In the genomic region with DNA sequence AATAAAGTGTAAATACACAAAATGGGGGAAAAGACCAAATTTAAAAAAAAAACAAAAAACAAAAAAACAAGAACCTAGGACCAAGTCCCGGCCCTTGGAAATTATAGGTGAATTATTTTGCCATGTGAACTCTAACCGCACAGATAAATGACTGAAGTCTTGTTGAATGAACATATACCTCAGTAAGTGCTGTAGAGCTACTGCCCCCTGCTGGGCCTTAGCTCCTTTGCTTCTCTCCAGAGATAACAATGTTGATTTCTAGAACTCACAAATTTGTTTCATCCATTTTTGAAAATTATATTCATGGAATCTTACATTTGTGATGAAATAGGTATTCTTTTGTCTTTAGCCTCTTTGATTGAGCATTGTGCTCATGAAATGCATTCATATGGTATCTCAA, we compare ENCODE assay signal across 8 mouse cellular contexts. TPM values are rescaled to one million over a fixed set of nuclear protein-coding genes. Genes with fewer than 3 reads are reported as not detected.
A peak's percentile ranks its signal among the peaks of the same experiment; 100 is the strongest.
DNase-seq lines count a peak whose midpoint lies in the region; ATAC-seq and TF ChIP-seq lines count a peak whose summit lies in the region.

No protein-coding gene starts in this region.

- H3K27me3 ChIP-seq in midbrain, postnatal 0 days (ENCODE audit: insufficient read depth, low read length), result no peaks in the 10 kb centered on the region
- no peaks in the 10 kb centered on the region for H3K27me3 ChIP-seq in midbrain, embryonic 16.5 days (ENCODE audit: control insufficient read depth, insufficient read depth, low read depth, low read length)
- H3K27me3 ChIP-seq in heart, embryonic 10.5 days (ENCODE audit: insufficient read depth, poor library complexity, severe bottlenecking), result no peaks in the 10 kb centered on the region

- no peak overlapping the region for H3K27ac ChIP-seq in midbrain, postnatal 0 days (ENCODE audit: low read depth, low read length)
- no peak overlapping the region for H3K27ac ChIP-seq in midbrain, embryonic 16.5 days (ENCODE audit: low read length)
- no peak overlapping the region for H3K27ac ChIP-seq in heart, embryonic 10.5 days

- H3K36me3 ChIP-seq in midbrain, postnatal 0 days (ENCODE audit: insufficient read depth, low read length), result no peaks in the 10 kb centered on the region
- no peaks in the 10 kb centered on the region for H3K36me3 ChIP-seq in midbrain, embryonic 16.5 days (ENCODE audit: control insufficient read depth, insufficient read depth, low read length)
- H3K36me3 ChIP-seq in heart, embryonic 10.5 days, result no peaks in the 10 kb centered on the region

- no peak overlapping the region for H3K9ac ChIP-seq in midbrain, postnatal 0 days (replicated peaks; ENCODE audit: low read length, poor library complexity, severe bottlenecking)
- no peak overlapping the region for H3K9ac ChIP-seq in midbrain, embryonic 16.5 days (ENCODE audit: low read depth, low read length)

- 85% methylated on average over 2 of the region's 2 CpGs for WGBS in midbrain, postnatal 0 days
- WGBS in midbrain, embryonic 16.5 days, result 85% methylated on average over 2 of the region's 2 CpGs
- WGBS in heart, embryonic 10.5 days, result 89% methylated on average over 2 of the region's 2 CpGs

- no peaks in the 10 kb centered on the region for H3K9me3 ChIP-seq in midbrain, postnatal 0 days (ENCODE audit: low read length)
- H3K9me3 ChIP-seq in midbrain, embryonic 16.5 days (replicated peaks; ENCODE audit: control insufficient read depth, low read length, poor library complexity, severe bottlenecking), result no peaks in the 10 kb centered on the region
- no peaks in the 10 kb centered on the region for H3K9me3 ChIP-seq in heart, embryonic 10.5 days

- no peaks in the 10 kb centered on the region for H3K4me1 ChIP-seq in midbrain, postnatal 0 days (ENCODE audit: insufficient read depth, low read length)
- no peaks in the 10 kb centered on the region for H3K4me1 ChIP-seq in midbrain, embryonic 16.5 days (ENCODE audit: control insufficient read depth, insufficient read depth, low read length)
- no peaks in the 10 kb centered on the region for H3K4me1 ChIP-seq in heart, embryonic 10.5 days

- intact Hi-C loops in heart, postnatal 10 days (cut with DNase I), result loop anchor here (5.0 kb wide), 2 partner anchors 345 to 390 kb away; no protein-coding TSS in a partner anchor
- intact Hi-C loops in heart, postnatal 25 days (cut with DNase I), result loop anchor here (5.0 kb wide), 2 partner anchors 345 to 390 kb away; no protein-coding TSS in a partner anchor

- DNase-seq in heart, postnatal 10 days, result peak; percentile 11 to 26
- no peak for DNase-seq in heart, postnatal 25 days (ENCODE audit: low spot score)
- peak; percentile 17 for DNase-seq in midbrain, postnatal 0 days (ENCODE audit: low spot score)
- peak; percentile 34 for DNase-seq in c-Kit-positive CD71-positive TER-119-negative erythroid progenitor cells, embryonic 14.5 days (ENCODE audit: low read depth)
- DNase-seq in right cerebral cortex, adult 18-20 months, result peak; percentile 13
- no peak for DNase-seq in heart, embryonic 10.5 days (ENCODE audit: low spot score)

- H3K4me2 ChIP-seq in midbrain, postnatal 0 days (ENCODE audit: low read depth, low read length, poor library complexity, severe bottlenecking), result no peak overlapping the region
- no peak overlapping the region for H3K4me2 ChIP-seq in midbrain, embryonic 16.5 days (ENCODE audit: low read length)

- no peak for ATAC-seq in midbrain, postnatal 0 days (ENCODE audit: low FRiP score)
- no peak for ATAC-seq in midbrain, embryonic 16.5 days
- ATAC-seq in monocyte, adult 5-6 weeks (replicated peaks; ENCODE audit: insufficient number of reproducible peaks, low FRiP score, low TSS enrichment, poor library complexity, severe bottlenecking), result no peak

- TF ChIP-seq CTCF in midbrain, postnatal 0 days (IDR thresholded peaks at IDR 0.05), result peak; percentile 56

- no peak overlapping the region for H3K4me3 ChIP-seq in midbrain, postnatal 0 days (ENCODE audit: low read depth, low read length)
- H3K4me3 ChIP-seq in midbrain, embryonic 16.5 days (ENCODE audit: low read depth, low read length), result no peak overlapping the region
- no peak overlapping the region for H3K4me3 ChIP-seq in heart, embryonic 10.5 days

RNA-seq across cellular contexts. Expression of a gene that starts 19.6 kb away (rescaled TPM):
- total RNA-seq in heart, postnatal 10 days (2021), result not detected
- not detected for total RNA-seq in heart, postnatal 25 days (2021)
- not detected in 2 replicates for total RNA-seq in midbrain, postnatal 0 days (2014; rRNA removed)
- polyA plus RNA-seq in midbrain, postnatal 0 days (2015; fragmentation: Nextera tagmentation; extraction: Ambion mirVana), result not detected in 2 replicates
- 0.24 TPM in 1 of 2 replicates, not detected in the other for polyA plus RNA-seq in midbrain, embryonic 16.5 days (2015; fragmentation: Nextera tagmentation; extraction: Ambion mirVana)
- total RNA-seq in monocyte, adult 5-6 weeks (2017), result not detected in 3 replicates
- polyA plus RNA-seq in heart, embryonic 10.5 days (2016; fragmentation: Nextera tagmentation; extraction: Ambion mirVana), result not detected in 2 replicates

RNA-seq across cellular contexts. Expression of a gene that starts 38.1 kb away (rescaled TPM):
- total RNA-seq in heart, postnatal 10 days (2021), result under 1 TPM in 1 of 2 experiments, not detected in 1; 0.12 TPM
- total RNA-seq in heart, postnatal 25 days (2021), result not detected
- 0.52 and 1.4 TPM in 2 replicates for total RNA-seq in midbrain, postnatal 0 days (2014; rRNA removed)
- polyA plus RNA-seq in midbrain, postnatal 0 days (2015; fragmentation: Nextera tagmentation; extraction: Ambion mirVana), result 0.25 and 0.31 TPM in 2 replicates
- 0.72 and 0.85 TPM in 2 replicates for polyA plus RNA-seq in midbrain, embryonic 16.5 days (2015; fragmentation: Nextera tagmentation; extraction: Ambion mirVana)
- total RNA-seq in monocyte, adult 5-6 weeks (2017), result not detected in 3 replicates
- polyA plus RNA-seq in heart, embryonic 10.5 days (2016; fragmentation: Nextera tagmentation; extraction: Ambion mirVana), result 0.30 TPM in 1 of 2 replicates, not detected in the other

RNA-seq across cellular contexts. Expression of a gene that starts 48.3 kb away (rescaled TPM):
- total RNA-seq in heart, postnatal 10 days (2021), result not detected
- total RNA-seq in heart, postnatal 25 days (2021), result not detected
- total RNA-seq in midbrain, postnatal 0 days (2014; rRNA removed), result not detected in 2 replicates
- polyA plus RNA-seq in midbrain, postnatal 0 days (2015; fragmentation: Nextera tagmentation; extraction: Ambion mirVana), result not detected in 2 replicates
- polyA plus RNA-seq in midbrain, embryonic 16.5 days (2015; fragmentation: Nextera tagmentation; extraction: Ambion mirVana), result 0.27 TPM in 1 of 2 replicates, not detected in the other
- 0.57 TPM in 1 of 3 replicates, not detected in the others for total RNA-seq in monocyte, adult 5-6 weeks (2017)
- 0.45 TPM in 1 of 2 replicates, not detected in the other for polyA plus RNA-seq in heart, embryonic 10.5 days (2016; fragmentation: Nextera tagmentation; extraction: Ambion mirVana)

Comparison
In these comparisons a context has a peak if more than half of its experiments do, and no peak if none do; other contexts are left out.
1. DNase-seq: peak in heart, postnatal 10 days (2 of 2), midbrain, postnatal 0 days (single experiment), c-Kit-positive CD71-positive TER-119-negative erythroid progenitor cells, embryonic 14.5 days (single experiment) and right cerebral cortex, adult 18-20 months (single experiment); none in heart, postnatal 25 days (single experiment) and heart, embryonic 10.5 days (single experiment).